Mouse (Mus musculus) forebrain, postnatal 0 days (tissue): ENCODE measurements around the gene Nkx2-5. TPM values are rescaled to one million over a fixed set of nuclear protein-coding genes. Genes with fewer than 3 reads are reported as not detected.

Experiments
- ATAC-seq: fragments of 200-750 bp; cut with Nextera tagmentation; 2 replicates; pipeline ENCODE4 v1.8.0; 2017; ENCODE audit warnings: mild to moderate bottlenecking, moderate library complexity
- DNase-seq: peaks from one replicate; pipeline ENCODE4 v3.0.0-alpha.2; 2015
- H3K27ac ChIP-seq: fragments of 300-500 bp; sonication (generic); 2 replicates; pipeline ENCODE4 v1.5.1; 2014; ENCODE audit warnings: low read depth, mild to moderate bottlenecking, antibody characterized with exemption, low read length, moderate library complexity, mixed read lengths
- H3K27me3 ChIP-seq: fragments of 300-500 bp; sonication (generic); 2 replicates; pipeline ENCODE4 v1.6.1; 2014; ENCODE audit warnings: mild to moderate bottlenecking, low read length, mixed read lengths; ENCODE audit not compliant: insufficient read depth
- H3K36me3 ChIP-seq: fragments of 300-500 bp; sonication (generic); 2 replicates; pipeline ENCODE4 v1.6.1; 2014; ENCODE audit warnings: mild to moderate bottlenecking, moderate library complexity; ENCODE audit not compliant: insufficient read depth
- H3K4me1 ChIP-seq: fragments of 300-500 bp; sonication (generic); 2 replicates; pipeline ENCODE4 v1.6.1; 2014; ENCODE audit warnings: antibody characterized with exemption; ENCODE audit not compliant: insufficient read depth
- H3K4me2 ChIP-seq: fragments of 300-500 bp; sonication (generic); 2 replicates; pipeline ENCODE4 v1.6.1; 2014; ENCODE audit warnings: low read depth, mild to moderate bottlenecking, moderate library complexity
- H3K4me3 ChIP-seq: fragments of 300-500 bp; sonication (generic); 2 replicates; pipeline ENCODE4 v1.5.1; 2014; ENCODE audit warnings: low read depth, low read length, mixed read lengths
- H3K9ac ChIP-seq: fragments of 300-500 bp; sonication (generic); 2 replicates; pipeline ENCODE4 v1.6.1; 2014; ENCODE audit warnings: mild to moderate bottlenecking
- H3K9me3 ChIP-seq: fragments of 300-500 bp; sonication (generic); 2 replicates; pipeline ENCODE4 v1.6.1; 2016; ENCODE audit warnings: low read length
- CTCF ChIP-seq: sonication (generic); IDR thresholded peaks from 2 replicates; pipeline ENCODE4 v1.5.1; 2016; ENCODE audit warnings: antibody characterized with exemption, control low read depth, low read depth
- WGBS: fragments of 180-500 bp; shearing (Covaris S2); extraction: QIAGEN DNeasy Blood & Tissue Kit; methylation state at CpG from one replicate; pipeline ENCODE4 v1.1.7; 2014; 5-methylcytosine and 5-hydroxymethylcytosine counted together
- polyA plus RNA-seq: library from polyadenylated mRNA; unstranded; fragments of >200 nt; fragmentation: Nextera tagmentation; extraction: Ambion mirVana; gene quantifications from 2 replicates; pipeline ENCODE4 v1.2.1, GENCODE M21; 2015
- total RNA-seq: library from RNA; depleted of rRNA; stranded (reverse); fragments of >200 nt; gene quantifications from 2 replicates; pipeline ENCODE4 v1.2.3, GENCODE M21; 2014

Gene Nkx2-5
- total and polyA plus RNA-seq, 2 experiments from 2014 or later: 0.14 TPM; not detected in 1

- Histone ChIP-seq H3K9ac (no peak overlapping the region), H3K4me1 (no peaks in the 10 kb centered on the region), H3K9me3 (no peaks in the 10 kb centered on the region), H3K4me3 (no peak overlapping the region), H3K4me2 (no peak overlapping the region), H3K27ac (no peak overlapping the region), H3K36me3 (no peaks in the 10 kb centered on the region), H3K27me3 (peaks cover 66% of the 10 kb centered on the region)
- no peak for ATAC-seq
- DNase-seq: no peak
- no peak for TF ChIP-seq CTCF
- 6% methylated on average over 8 of the region's 8 CpGs for WGBS
Observed at GRCm38 (mm10) chr17:26851136-26851460, 6.3 kb upstream of the Nkx2-5 start.

GRCm38 (mm10) chr17:26850358-26851135 is 5.7 kb upstream of the Nkx2-5 start:
- under 1% methylated on average over 48 of the region's 48 CpGs for WGBS
- H3K9me3 ChIP-seq: no peaks in the 10 kb centered on the region
- H3K36me3 ChIP-seq: no peaks in the 10 kb centered on the region
- peak overlapping the region; percentile 8; the same call in 1 of the 2 replicates for H3K4me2 ChIP-seq
- peak overlapping the region; percentile 4; the same call in 1 of the 2 replicates for H3K4me3 ChIP-seq
- peaks cover 65% of the 10 kb centered on the region for H3K27me3 ChIP-seq
- H3K27ac ChIP-seq: no peak overlapping the region
- ATAC-seq (no peak), DNase-seq (no peak)
- H3K4me1 ChIP-seq: no peaks in the 10 kb centered on the region
- H3K9ac ChIP-seq: no peak overlapping the region
- no peak for TF ChIP-seq CTCF

GRCm38 (mm10) chr17:26849746-26850357 is 5.0 kb upstream of the Nkx2-5 start:
- WGBS: under 1% methylated on average over 44 of the region's 44 CpGs
- H3K4me1 ChIP-seq: no peaks in the 10 kb centered on the region
- H3K27me3 ChIP-seq: peaks cover 66% of the 10 kb centered on the region
- peak overlapping the region; percentile 20 for H3K4me3 ChIP-seq
- no peak for TF ChIP-seq CTCF
- no peak overlapping the region for H3K27ac ChIP-seq
- H3K9ac ChIP-seq: no peak overlapping the region
- ATAC-seq: no peak
- no peaks in the 10 kb centered on the region for H3K9me3 ChIP-seq
- no peaks in the 10 kb centered on the region for H3K36me3 ChIP-seq
- no peak for DNase-seq
- 0 out of 2 replicates have a peak overlapping the region, but pooled peaks have one; percentile 8 for H3K4me2 ChIP-seq

- 3% methylated on average over 19 of the region's 19 CpGs for WGBS
- H3K4me1 ChIP-seq: no peaks in the 10 kb centered on the region
- DNase-seq (no peak), ATAC-seq (no peak)
- peak overlapping the region; percentile 20; the same call in 1 of the 2 replicates for H3K4me3 ChIP-seq
- H3K4me2 ChIP-seq: no peak overlapping the region
- no peaks in the 10 kb centered on the region for H3K36me3 ChIP-seq
- no peak for TF ChIP-seq CTCF
- peaks cover 65% of the 10 kb centered on the region for H3K27me3 ChIP-seq
- no peak overlapping the region for H3K9ac ChIP-seq
- H3K9me3 ChIP-seq: no peaks in the 10 kb centered on the region
- H3K27ac ChIP-seq: no peak overlapping the region
Observed at GRCm38 (mm10) chr17:26849106-26849745, 4.4 kb upstream of the Nkx2-5 start.

- Histone ChIP-seq H3K27me3 (peaks cover 62% of the 10 kb centered on the region), H3K27ac (no peak overlapping the region), H3K36me3 (no peaks in the 10 kb centered on the region), H3K9ac (no peak overlapping the region), H3K9me3 (no peaks in the 10 kb centered on the region), H3K4me1 (no peaks in the 10 kb centered on the region), H3K4me3 (no peak overlapping the region), H3K4me2 (no peak overlapping the region)
- no peak for DNase-seq
- no peak for ATAC-seq
- WGBS: under 1% methylated on average over 6 of the region's 6 CpGs
- no peak for TF ChIP-seq CTCF
Observed at GRCm38 (mm10) chr17:26848236-26848635, 3.4 kb upstream of the Nkx2-5 start.

- Histone ChIP-seq H3K9ac (no peak overlapping the region), H3K4me3 (no peak overlapping the region), H3K36me3 (no peaks in the 10 kb centered on the region), H3K4me2 (no peak overlapping the region), H3K4me1 (no peaks in the 10 kb centered on the region), H3K9me3 (no peaks in the 10 kb centered on the region), H3K27ac (no peak overlapping the region), H3K27me3 (peaks cover 65% of the 10 kb centered on the region)
- DNase-seq (no peak), ATAC-seq (no peak)
- TF ChIP-seq CTCF: no peak
- WGBS: under 1% methylated on average over 5 of the region's 5 CpGs
Observed at GRCm38 (mm10) chr17:26847801-26848200, 3.0 kb upstream of the Nkx2-5 start.

- ATAC-seq: no peak
- Histone ChIP-seq H3K4me1 (no peaks in the 10 kb centered on the region), H3K36me3 (no peaks in the 10 kb centered on the region), H3K4me3 (no peak overlapping the region), H3K27me3 (peaks cover 66% of the 10 kb centered on the region), H3K4me2 (no peak overlapping the region), H3K9me3 (no peaks in the 10 kb centered on the region), H3K27ac (no peak overlapping the region), H3K9ac (no peak overlapping the region)
- no peak for DNase-seq
- no peak for TF ChIP-seq CTCF
- 5% methylated on average over 8 of the region's 8 CpGs for WGBS
Observed at GRCm38 (mm10) chr17:26846411-26846810, 1.6 kb upstream of the Nkx2-5 start.
